Mouse (Mus musculus): ENCODE results near the gene Pheta1.

Gene Pheta1

DNA sequence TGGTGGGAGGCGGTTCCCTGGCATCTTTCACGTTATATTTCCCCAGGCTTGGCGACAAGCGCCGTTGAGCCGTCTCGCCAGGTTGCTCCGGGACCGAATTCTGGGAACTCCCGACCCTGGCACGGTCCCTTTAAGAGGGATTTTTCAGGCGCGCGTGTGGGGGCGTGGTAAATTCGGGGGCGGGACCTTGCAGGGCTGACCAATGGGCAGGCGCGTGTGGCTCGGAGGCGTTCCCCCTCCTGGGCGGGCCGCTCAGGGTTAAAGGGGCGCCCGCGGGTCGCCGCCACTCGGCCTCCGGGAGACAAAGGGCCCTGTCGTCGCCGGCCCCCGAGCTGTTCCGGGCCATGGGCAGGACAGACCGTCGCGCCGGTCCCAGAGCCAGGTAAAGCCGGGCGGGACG, at the start of gene Pheta1:
TSS of gene Pheta1 (plus strand) at position 242 of the 400 bp plus-strand sequence.
- DNase-seq (ENCODE audit: low read depth) = peak; percentile 83

DNA sequence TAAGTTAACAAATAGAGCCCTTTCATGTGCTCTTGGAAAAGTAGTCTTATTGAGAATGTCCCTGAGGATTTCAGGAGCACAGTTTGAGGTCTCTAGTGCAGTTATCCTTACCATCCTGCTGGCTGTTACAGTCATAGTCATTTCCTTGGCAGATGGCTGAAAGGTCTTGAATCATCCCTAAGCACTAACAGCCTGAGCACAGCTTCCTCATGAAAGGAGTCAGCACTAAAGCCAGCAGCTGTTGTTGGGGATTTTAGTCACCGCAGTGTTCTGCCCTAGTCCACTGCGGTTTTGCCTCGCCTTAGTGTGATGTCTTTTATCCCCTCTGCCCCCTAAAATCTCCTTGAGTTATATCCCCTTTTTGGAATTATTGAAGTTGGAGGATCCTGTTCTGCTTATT, 41.6 kb upstream of the Pheta1 start:
- no peak for DNase-seq (ENCODE audit: low read depth)

DNA sequence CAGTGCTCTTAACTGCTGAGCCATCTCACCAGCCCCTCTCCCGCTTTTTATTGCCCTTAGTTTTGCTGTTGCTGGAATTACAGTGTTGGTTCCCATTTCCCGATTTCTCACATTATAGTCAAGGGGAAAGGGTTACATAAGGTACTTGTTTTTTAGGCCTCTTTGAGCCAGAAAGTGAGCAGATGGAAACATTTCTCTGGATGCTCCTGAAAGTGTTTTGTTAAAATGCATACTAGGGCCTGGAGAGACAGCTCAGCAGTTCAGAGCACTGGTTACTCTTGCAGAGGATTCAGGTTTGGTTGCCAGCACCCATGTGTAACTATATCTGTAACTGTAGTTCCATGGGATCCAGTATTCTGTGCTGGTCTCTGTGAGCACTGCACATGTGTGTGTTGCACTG, 40.6 kb upstream of the Pheta1 start:
- DNase-seq (ENCODE audit: low read depth) = no peak

DNA sequence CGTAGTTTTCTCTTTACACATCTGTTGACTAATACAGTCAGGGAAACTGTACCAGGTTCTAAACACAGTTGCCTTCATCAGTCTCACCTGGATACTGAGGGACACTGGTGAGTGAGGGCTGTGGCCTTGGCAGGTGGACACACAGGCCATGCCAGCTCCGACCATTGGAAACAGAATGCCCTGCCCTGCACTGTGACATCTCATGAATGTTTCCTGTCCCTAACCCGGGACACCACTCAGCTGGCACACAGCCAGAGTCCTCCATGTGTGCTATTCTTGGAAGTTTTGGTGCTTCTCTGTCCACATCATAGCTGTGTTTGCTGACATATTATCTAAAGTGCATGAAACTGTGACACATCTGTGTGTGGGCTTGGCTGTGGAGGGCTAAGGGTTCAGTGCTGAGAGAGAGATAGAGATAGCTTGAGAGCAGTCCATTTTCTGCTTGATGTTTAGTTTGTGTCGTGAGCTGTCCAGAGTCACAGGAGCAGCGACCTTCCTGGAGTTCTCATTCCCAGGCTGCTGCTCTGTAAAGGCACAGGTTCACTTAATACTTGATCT, 39.0 kb upstream of the Pheta1 start:
- DNase-seq (ENCODE audit: low read depth) = no peak

DNA sequence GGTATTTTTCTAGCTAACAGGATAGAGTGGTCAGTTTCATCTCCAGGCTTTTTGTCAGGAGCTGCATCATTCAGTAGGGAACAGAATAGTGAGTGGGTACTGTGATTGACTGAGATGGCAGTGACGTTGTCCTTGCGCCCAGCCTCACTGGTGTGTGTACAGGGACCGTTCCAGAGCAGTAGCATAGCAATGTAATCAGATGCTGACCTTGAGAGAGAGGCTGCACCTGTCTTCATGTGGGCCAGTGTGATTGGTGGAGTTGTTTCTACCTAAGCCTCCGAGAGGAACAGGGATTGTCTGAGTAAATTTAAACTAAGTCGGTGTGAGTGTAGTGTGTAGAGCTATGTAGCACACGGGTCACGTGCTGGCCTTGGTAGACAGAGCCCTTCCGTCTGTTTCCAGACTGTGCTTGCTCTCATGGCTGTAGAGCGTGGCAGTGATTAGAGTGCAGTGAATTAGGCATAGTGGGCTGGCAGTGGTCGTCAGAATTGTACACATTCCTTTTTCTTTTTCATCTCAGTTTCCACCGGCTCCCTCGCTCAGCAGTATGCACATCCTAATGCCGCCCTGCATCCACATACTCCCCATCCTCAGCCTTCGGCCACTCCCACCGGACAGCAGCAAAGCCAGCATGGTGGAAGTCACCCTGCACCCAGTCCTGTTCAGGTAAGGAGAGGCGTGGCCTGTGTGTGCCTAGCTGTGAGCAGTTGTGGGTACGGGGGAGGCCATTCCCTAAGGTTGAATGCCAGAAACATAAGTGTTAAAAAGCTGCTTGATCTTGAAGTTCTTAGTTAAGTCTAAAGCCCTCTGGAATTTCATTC, 38.2 kb upstream of the Pheta1 start:
- DNase-seq (ENCODE audit: low read depth) = no peak

DNA sequence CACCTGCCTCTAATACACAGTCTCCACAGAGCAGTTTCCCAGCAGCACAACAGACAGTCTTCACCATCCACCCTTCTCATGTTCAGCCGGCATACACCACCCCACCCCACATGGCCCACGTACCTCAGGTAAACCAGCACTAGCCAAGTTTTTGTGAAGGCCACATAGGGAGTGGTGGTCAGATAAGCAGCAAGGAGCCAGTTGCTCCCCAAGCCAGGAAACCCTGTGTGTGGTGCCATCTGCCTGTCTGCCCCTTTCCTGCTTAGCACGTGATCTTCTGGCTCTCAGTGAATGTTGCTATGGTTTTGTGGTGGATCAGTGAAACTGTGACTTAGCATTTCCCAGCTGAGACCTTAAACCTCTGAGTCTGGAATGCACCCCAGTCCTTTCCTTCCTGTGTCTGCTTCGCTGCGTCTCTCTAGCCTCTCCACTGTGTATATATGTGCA, 37.3 kb upstream of the Pheta1 start:
- no peak for DNase-seq (ENCODE audit: low read depth)

DNA sequence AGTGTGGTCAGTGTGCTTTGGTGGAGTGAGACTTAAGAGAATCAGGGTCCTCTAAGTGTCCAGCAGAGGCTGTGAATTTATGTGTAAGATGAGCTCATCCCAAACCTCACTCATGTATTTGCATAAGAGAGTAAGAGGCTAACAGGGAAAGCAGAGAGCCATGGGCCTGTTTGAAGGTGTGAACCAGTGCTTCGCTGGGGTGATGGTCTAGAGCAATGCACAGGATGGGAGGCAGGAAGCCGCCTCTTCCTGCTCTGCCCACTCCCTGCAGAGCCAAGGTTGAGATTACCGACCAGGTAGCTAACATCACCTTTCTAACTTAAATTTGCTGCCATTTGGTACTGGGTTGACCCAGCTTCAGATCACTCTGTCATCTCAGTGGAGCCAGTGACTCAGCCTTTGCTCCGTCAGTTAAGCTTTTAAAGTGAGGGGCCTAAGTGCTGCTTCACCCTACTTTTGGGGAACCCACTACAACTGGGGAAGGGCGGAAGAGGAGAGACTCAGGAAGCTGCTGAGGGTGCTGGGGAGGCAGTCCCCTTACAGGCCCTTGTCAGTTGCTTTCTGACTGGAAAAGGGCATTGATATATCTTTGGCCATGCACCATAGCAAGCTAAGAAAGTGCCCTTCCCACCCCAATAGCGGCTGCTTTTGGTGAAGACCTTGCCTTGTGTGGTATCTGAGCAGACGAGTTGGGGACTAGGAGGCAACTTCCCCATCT, 36.1 kb upstream of the Pheta1 start:
- DNase-seq (ENCODE audit: low read depth) = no peak

DNA sequence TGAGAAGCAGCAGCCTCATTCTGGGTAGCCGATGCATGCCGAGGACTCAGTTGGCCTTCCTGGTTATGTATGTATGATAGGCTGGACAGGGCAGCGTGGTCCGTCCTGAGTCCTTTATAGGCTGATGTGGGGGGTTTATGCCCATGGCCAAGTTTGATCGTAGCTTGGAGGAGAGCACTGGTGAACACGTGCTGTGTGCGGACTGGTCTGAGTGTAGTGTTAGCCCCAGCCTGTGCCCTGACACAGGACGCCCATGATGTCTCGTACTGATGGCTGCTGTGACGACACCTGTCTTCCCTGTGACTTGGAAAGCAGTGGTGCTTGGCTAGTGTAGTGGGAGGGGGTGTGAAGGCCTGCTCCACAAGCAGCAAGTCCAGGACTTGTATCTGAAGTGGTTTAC, 35.0 kb upstream of the Pheta1 start:
- DNase-seq (ENCODE audit: low read depth) = no peak

DNA sequence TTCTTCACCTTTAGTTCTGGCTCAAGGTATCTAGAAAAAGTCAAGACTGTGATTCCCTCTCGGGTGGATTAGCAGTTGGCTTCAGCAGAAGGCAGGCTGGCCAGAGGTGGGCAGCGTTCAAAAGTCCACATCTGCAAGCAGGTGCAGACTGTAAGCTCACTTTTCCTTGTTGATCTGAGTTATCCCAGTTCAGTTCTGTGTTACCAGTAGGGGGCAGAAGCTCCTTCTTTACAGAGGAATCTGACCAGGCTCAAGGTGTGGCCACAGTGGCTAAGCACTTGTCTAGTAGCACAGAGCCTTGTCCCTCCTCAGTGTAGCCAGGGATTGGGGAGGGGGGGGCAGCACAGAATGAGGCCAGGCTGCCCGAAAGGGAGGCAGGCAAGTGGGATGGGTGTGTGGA, 33.7 kb upstream of the Pheta1 start:
- DNase-seq (ENCODE audit: low read depth) = no peak

DNA sequence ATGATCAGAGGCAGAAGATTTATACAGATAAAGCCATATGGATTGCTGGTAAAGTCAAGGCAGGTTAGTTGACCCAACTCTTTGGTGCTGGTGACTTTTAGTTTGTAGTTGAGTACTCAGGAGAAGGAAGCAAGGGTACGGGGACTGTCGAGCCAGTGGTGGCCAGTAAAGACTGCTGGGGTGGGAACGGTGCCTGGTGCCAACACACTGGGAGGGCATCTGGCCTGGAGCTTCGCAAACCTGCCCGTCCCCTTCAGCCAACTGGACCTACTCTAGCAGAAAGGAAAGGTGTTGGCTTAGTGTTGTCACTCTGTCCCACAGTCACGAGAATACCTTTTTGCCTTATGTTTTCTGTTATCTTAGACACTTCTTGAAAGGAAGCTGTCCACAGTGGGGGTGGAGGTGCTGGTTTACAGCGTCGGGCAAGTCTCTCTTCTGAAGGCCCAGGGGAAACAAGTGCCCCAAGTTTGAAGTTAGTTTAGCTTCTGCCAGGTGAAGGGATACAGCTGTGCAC, 32.9 kb upstream of the Pheta1 start:
- DNase-seq (ENCODE audit: low read depth) = no peak

DNA sequence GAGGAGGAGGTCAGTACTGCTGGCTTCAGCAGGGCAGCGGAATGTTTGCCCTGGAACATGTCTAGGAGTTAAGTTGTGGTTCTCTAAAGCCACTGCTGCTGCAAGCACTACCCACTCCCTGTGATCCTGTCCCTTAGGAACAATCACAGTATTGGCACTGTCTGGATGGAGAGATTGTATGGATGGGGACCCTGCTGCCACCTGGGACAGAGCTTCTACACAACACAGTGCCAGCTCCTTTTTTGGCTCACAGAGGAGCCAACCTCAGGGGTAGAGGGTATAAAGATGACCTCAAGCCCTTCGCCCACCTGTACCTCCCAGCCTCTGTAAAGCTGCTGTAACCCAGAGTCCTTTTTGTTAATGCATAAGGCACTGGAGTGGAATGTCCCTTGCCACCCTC, 32.2 kb upstream of the Pheta1 start:
- no peak for DNase-seq (ENCODE audit: low read depth)

DNA sequence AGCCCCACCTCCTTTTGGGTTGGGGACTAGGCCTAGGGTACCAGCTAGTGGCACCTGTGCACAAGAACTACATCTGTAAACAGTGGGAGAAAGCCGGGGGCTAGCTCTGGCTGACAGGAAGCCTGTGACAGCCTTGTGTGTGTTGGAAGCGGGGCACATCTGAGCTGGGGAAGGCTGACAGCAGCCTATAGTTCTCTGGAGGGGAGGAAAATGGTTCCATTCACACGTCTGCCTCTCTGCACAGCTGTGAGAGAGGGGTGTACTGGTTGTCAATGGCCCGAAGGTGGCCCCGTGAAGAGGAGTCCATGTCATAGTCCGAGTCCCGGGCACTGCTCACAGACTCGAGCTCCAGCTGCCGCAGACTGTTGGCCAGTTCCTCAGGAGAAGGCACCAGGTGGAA, 31.2 kb upstream of the Pheta1 start:
- DNase-seq (ENCODE audit: low read depth) = no peak

DNA sequence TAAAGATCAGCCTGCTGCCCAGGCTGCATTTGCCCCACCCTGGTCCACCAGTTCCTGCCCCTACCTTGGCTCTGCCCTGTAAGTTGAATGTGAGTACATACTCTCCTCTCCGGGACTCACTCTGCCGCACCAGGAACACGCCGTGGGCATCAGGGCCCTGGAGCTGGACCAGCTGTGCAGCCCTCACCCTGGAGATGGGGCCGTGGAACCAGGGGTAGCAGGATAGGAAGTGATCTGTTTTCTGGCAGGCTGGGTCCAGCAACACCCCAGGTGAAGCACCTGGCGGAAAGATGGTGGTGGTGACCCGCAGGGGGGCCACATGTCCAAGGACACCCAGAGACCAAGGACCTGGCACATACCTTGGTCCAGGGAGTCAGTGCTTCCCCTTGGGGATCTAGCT, 30.4 kb upstream of the Pheta1 start:
- DNase-seq (ENCODE audit: low read depth) = no peak

DNA sequence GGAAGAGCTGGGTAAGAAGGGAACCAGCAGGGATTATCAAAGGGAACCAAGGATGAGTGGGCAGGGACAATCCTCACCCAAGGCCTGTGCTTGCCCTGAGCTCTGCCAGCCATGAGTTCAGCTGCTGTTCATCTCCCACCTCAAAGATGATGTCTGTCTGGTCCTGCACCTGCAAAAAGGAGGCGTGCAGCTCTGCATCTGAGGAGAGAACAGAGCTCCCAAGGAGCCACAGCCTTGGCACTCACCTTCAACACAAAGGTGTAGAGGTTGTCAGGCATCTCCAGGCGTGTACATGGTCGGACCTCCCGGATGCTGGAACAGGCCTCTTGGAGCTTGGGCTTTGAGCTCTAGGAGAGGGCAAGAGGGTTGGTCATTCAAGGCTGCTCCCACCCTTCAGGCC, 29.9 kb upstream of the Pheta1 start:
- no peak for DNase-seq (ENCODE audit: low read depth)

DNA sequence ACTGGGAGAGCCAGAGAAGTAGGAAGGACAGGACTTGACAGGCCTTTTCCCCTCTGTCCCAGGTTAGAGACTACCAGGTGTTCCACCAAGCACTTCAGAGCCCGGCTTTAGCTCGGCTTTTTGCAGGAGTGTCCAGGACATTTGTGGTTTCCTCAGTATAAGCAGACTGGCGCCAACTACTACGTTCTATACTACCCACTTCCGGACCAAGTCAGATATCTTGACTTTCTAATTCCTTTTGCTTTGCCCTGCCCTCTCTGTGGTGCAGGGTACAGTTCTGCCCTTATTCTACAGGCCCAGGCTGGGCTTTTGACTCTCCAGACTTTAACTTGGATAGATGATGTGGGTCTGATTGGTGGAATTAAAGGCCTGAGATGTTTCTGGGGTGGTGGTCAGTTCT, 29.2 kb upstream of the Pheta1 start:
- no peak for DNase-seq (ENCODE audit: low read depth)

DNA sequence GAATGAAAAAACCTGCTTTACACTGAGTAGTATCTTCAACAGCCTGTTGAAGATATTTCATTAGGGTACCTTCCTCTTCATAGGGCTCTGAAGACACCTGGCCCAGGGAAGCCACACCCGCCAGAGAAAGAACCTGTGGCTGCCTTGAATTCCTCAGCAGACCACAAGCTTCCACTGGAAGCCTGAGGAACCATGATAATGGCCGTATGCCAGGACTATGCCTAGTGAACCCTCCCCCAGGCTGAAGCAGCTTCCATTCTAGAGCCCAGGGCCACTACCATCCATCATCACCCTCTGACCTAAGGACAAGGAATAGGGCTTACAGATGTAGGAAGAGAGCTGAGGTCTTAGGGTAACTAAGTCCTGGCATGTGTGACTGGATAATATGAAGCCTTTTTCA, 28.6 kb upstream of the Pheta1 start:
- DNase-seq (ENCODE audit: low read depth) = no peak

DNA sequence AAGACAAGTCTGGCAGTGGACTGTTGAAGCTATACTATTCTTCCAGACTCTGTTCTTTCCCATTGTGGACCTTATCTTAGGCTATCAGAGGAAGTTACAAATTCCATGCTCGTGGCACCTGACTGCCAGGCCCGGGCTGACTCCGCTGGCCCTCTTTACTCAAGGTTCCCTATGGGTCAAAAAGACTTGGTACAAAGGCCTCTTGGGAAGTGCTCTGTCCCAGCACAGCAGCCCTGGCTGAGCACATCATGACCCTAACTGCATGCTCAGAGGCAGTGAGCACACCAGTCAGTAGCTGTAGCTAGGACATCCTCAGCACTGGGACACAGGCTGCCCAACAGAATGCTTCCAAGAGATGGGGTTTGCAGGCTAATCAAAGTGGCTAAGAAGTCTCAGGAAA, 28.1 kb upstream of the Pheta1 start:
- no peak for DNase-seq (ENCODE audit: low read depth)

DNA sequence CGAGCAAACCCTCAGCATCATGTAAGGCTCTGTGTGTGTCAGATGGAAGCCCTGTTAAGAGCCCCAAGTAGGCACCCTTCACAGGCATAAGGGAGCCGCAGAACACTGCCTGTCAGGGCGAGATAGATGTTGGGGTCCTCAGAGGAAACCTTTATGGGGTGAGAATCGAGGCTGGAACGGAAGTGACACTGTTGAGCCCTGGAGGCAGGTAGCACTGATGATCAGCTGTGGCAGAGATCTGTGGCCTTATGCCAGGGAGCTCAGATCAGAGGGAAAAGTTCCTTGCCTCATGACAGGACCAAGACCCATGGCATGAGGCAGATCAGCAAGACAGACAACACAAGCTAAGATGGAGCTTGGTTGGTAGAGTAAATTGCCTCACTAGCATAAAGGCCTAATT, 27.7 kb upstream of the Pheta1 start:
- DNase-seq (ENCODE audit: low read depth) = no peak

DNA sequence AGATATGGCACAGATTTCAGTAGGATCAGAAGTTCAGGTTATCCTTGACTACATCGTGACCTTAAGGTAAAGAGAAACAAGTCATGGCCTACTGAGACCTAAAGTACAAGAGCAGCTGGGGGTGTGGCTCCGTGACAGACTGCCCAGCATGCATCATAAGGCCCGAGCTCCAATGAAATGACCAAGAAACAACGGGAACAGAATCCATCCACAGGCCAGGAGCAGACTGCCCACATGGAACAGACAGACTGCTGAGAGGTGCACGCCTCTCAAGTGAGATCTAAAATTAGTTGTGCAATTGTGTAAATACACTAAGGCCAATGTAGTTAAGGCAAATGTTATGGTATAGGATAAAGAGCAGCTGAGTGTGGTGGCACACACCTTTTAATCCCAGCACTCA, 27.2 kb upstream of the Pheta1 start:
- no peak for DNase-seq (ENCODE audit: low read depth)

DNA sequence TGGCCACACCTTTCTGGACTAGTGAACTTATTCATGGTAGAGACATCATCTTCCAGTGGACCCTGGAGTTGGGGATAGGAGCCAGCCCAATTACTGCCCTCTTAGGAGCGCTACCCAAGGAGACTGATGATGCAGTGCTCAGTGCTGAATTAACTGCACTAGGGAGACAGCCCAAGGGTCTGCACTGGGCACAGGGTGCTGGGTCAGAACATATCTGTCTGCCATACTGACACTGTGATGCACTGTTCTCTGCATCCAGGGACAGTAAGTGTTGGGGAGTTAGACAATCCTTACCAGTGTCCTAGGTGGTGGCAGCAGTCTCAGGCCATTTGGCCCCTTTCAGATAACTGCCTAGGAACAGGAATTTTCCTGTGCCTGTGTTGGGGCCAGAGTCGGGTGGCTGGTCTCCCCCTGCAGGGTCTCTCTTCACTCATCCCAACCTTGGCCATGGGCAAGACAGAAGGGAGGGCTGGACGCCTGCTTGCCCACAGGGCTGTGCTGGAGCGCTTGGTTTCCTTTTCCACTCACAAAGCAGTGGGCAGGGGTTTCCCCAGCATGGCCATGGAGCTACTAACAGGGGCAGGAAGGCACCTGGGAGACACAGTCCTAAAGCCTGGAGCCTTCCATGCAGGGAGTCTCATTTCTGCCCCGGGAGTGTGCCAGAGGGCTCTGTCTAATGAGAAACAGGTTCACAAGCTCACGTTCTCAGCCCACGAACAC, 25.8 kb upstream of the Pheta1 start:
- DNase-seq (ENCODE audit: low read depth) = no peak

DNA sequence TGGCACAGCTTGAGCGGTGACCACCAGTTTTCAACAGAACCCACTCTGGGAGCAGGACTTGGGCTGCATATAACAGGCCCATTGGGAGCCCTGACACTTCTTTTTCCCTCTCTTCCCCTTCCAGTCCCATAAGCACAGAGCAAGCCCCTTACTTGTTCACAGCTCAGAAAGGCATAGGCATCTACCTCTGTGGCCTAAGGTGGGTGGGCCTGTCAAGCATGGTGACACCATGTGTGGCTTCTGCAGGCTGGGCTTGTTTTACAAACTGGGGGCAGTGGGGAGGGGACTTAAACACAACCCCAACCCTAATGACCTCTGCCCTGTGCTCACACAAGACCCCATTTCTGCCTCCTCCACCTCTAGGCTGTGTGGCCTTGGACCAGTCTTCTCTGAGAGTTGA, 25.1 kb upstream of the Pheta1 start:
- no peak for DNase-seq (ENCODE audit: low read depth)

DNA sequence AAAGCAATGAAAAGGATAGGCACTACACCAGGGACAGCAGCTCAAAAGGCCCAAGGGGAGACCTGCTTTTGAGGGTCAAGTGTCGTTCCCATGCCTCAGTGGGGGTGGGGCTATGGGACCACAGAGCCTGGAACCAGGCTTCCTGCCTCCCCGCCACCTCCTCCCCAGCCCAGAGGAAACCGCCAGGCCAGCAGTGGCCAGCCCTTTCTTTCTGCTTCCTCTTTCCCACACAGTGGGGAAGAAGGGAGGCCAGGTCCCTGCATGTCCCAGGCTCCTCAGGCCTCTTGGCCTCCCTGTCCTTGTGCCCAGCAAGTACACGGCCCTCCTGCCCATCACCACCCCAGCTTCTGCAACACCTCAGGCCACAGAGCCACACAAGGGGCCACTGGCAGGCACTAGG, 24.7 kb upstream of the Pheta1 start:
- DNase-seq (ENCODE audit: low read depth) = no peak

DNA sequence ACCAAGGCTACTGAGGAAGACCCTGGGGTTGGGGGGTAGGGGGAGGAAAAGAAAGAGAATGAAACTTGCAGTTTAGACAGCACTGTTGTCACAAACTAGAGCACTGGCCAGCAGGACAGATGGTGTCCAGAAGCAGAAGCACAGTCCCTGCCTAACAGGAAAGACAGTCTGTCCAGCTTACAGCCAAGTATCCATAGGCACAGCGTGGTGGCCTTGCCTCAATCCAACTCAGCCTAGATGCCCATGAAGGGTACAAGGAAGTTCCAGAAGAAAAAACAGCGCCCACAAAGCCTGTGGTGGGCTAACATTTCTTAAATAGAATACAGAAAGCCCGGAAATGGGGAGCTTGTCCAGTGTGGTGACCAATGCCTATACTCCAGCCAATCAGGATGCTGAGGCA, 23.2 kb upstream of the Pheta1 start:
- no peak for DNase-seq (ENCODE audit: low read depth)
